ENCODE assay signal across 31 mouse cellular contexts in genomic region chr10:4096151-4096550, GRCm38 (mm10).
DNase-seq lines count a peak whose midpoint lies in the region; ATAC-seq and TF ChIP-seq lines count a peak whose summit lies in the region.
"Had no signal": no experiment of that assay in that cellular context is flagged by ENCODE, and none has a peak within 500 bp of the region (broad histone marks: within the 10 kb centered on the region; RNA-seq: fewer than 3 reads in every experiment).

No protein-coding gene starts in this region.

- no peak overlapping the region for H3K4me3 ChIP-seq in forebrain, embryonic 10.5 days
- no peak overlapping the region for H3K4me3 ChIP-seq in forebrain, embryonic 13.5 days
- no peak overlapping the region for H3K4me3 ChIP-seq in heart, embryonic 13.5 days
- H3K4me3 ChIP-seq in liver, embryonic 12.5 days = no peak overlapping the region
- no peak overlapping the region for H3K4me3 ChIP-seq in liver, embryonic 11.5 days (ENCODE audit: low read depth, low read length)
- no peak overlapping the region for H3K4me3 ChIP-seq in bone marrow macrophage, adult 2 months (ENCODE audit: insufficient read depth, low read length)
- H3K4me3 ChIP-seq: erythroblast, embryonic 14.5 days; forebrain, embryonic 15.5 days; gastrocnemius, adult 2 months; hindbrain, embryonic 12.5 days; intestine, embryonic 15.5 days; limb, embryonic 13.5 days; liver, embryonic 13.5 days; neural tube, embryonic 15.5 days had no signal

- no peak for TF ChIP-seq CTCF in bone marrow macrophage, adult 2 months (IDR thresholded peaks at IDR 0.05; ENCODE audit: low read depth, low read length)

- H3K9ac ChIP-seq in forebrain, embryonic 13.5 days = no peak overlapping the region
- H3K9ac ChIP-seq in heart, embryonic 13.5 days = no peak overlapping the region
- no peak overlapping the region for H3K9ac ChIP-seq in liver, embryonic 12.5 days
- no peak overlapping the region for H3K9ac ChIP-seq in liver, embryonic 11.5 days (ENCODE audit: low read depth, low read length)
- H3K9ac ChIP-seq: forebrain, embryonic 15.5 days; hindbrain, embryonic 12.5 days; intestine, embryonic 15.5 days; limb, embryonic 13.5 days; liver, embryonic 13.5 days; neural tube, embryonic 15.5 days had no signal

- H3K27me3 ChIP-seq in forebrain, embryonic 10.5 days (ENCODE audit: poor library complexity, severe bottlenecking) = no peaks in the 10 kb centered on the region
- H3K27me3 ChIP-seq in forebrain, embryonic 13.5 days = no peaks in the 10 kb centered on the region
- H3K27me3 ChIP-seq in heart, embryonic 13.5 days (replicated peaks) = no peaks in the 10 kb centered on the region
- no peaks in the 10 kb centered on the region for H3K27me3 ChIP-seq in liver, embryonic 12.5 days (replicated peaks)
- H3K27me3 ChIP-seq in liver, embryonic 11.5 days (replicated peaks; ENCODE audit: control insufficient read depth, insufficient read depth, low read length) = no peaks in the 10 kb centered on the region
- H3K27me3 ChIP-seq: CH12.LX; forebrain, embryonic 15.5 days; hindbrain, embryonic 12.5 days; intestine, embryonic 15.5 days; limb, embryonic 13.5 days; liver, embryonic 13.5 days; neural tube, embryonic 15.5 days had no signal

- ATAC-seq in forebrain, embryonic 13.5 days = no peak
- ATAC-seq in heart, embryonic 13.5 days (ENCODE audit: extremely low read depth, insufficient number of reproducible peaks, low FRiP score, low TSS enrichment) = no peak
- no peak for ATAC-seq in liver, embryonic 12.5 days
- no peak for ATAC-seq in liver, embryonic 11.5 days (replicated peaks; ENCODE audit: low FRiP score)
- ATAC-seq: activated CD4-positive, CD25-positive, alpha-beta regulatory T cell, adult 4 months; forebrain, embryonic 15.5 days; hindbrain, postnatal 0 days; intestine, embryonic 15.5 days had no signal

- no peaks in the 10 kb centered on the region for H3K9me3 ChIP-seq in forebrain, embryonic 10.5 days
- H3K9me3 ChIP-seq in forebrain, embryonic 13.5 days (replicated peaks) = no peaks in the 10 kb centered on the region
- H3K9me3 ChIP-seq in heart, embryonic 13.5 days = no peaks in the 10 kb centered on the region
- no peaks in the 10 kb centered on the region for H3K9me3 ChIP-seq in liver, embryonic 12.5 days (replicated peaks)
- no peaks in the 10 kb centered on the region for H3K9me3 ChIP-seq in liver, embryonic 11.5 days (ENCODE audit: control insufficient read depth, low read length)
- H3K9me3 ChIP-seq: forebrain, embryonic 15.5 days; hindbrain, embryonic 12.5 days; intestine, embryonic 15.5 days; limb, embryonic 13.5 days; liver, embryonic 13.5 days; neural tube, embryonic 15.5 days had no signal

- peaks cover 54% of the 10 kb centered on the region for H3K36me3 ChIP-seq in forebrain, embryonic 10.5 days (replicated peaks)
- H3K36me3 ChIP-seq in forebrain, embryonic 13.5 days (ENCODE audit: poor library complexity, severe bottlenecking) = no peaks in the 10 kb centered on the region
- peaks cover 40% of the 10 kb centered on the region for H3K36me3 ChIP-seq in heart, embryonic 13.5 days
- H3K36me3 ChIP-seq in liver, embryonic 12.5 days = peaks cover 78% of the 10 kb centered on the region
- peaks cover 16% of the 10 kb centered on the region for H3K36me3 ChIP-seq in liver, embryonic 11.5 days (ENCODE audit: control insufficient read depth, insufficient read depth, low read length)
- H3K36me3 ChIP-seq: forebrain, embryonic 15.5 days; hindbrain, embryonic 12.5 days; intestine, embryonic 15.5 days; neural tube, embryonic 15.5 days had no signal

- intact Hi-C loops in heart, postnatal 36 days (cut with DNase I) = no loop called here

- no peak overlapping the region for H3K4me2 ChIP-seq in forebrain, embryonic 13.5 days
- H3K4me2 ChIP-seq in heart, embryonic 13.5 days = no peak overlapping the region
- no peak overlapping the region for H3K4me2 ChIP-seq in liver, embryonic 12.5 days
- H3K4me2 ChIP-seq in liver, embryonic 11.5 days = no peak overlapping the region
- H3K4me2 ChIP-seq: forebrain, embryonic 15.5 days; hindbrain, embryonic 12.5 days; intestine, embryonic 15.5 days; limb, embryonic 13.5 days; liver, embryonic 13.5 days; neural tube, embryonic 15.5 days had no signal

- DNase-seq in forebrain, embryonic 10.5 days (ENCODE audit: extremely low spot score, low spot score) = no peak
- no peak for DNase-seq in heart, postnatal 36 days
- no peak for DNase-seq in liver, embryonic 11.5 days (ENCODE audit: low spot score)
- DNase-seq: adrenal gland, adult 2 months; adrenal gland, postnatal 36 days; cerebellum, adult 2 months; cerebellum, postnatal 14 days; gastrocnemius, adult 2 months; gastrocnemius, postnatal 36 days; heart, postnatal 14 days; kidney, adult 9 months; kidney, postnatal 4 days; liver, embryonic 13.5 days; lung, adult 2 months; midbrain, embryonic 14.5 days; retina, postnatal 1 day; right cerebral cortex, postnatal 14 days had no signal

- no peak for TF ChIP-seq POLR2A in bone marrow macrophage, adult 2 months (IDR thresholded peaks at IDR 0.05; ENCODE audit: borderline replicate concordance, low read depth, low read length)

- H3K27ac ChIP-seq in forebrain, embryonic 10.5 days = peak overlapping the region; percentile 8; the same call in 1 of the 2 replicates
- no peak overlapping the region for H3K27ac ChIP-seq in forebrain, embryonic 13.5 days
- peak overlapping the region; percentile 42 for H3K27ac ChIP-seq in heart, embryonic 13.5 days (replicated peaks)
- 0 out of 2 replicates have a peak overlapping the region, but pooled peaks have one; percentile 10 for H3K27ac ChIP-seq in liver, embryonic 12.5 days
- no peak overlapping the region for H3K27ac ChIP-seq in liver, embryonic 11.5 days (ENCODE audit: low read depth, low read length)
- peak overlapping the region; percentile 17; the same call in 1 of the 2 replicates for H3K27ac ChIP-seq in bone marrow macrophage, adult 2 months (ENCODE audit: insufficient read depth, low read depth, low read length)
- H3K27ac ChIP-seq: forebrain, embryonic 15.5 days; gastrocnemius, adult 2 months; hindbrain, embryonic 12.5 days; hindbrain, postnatal 0 days; intestine, embryonic 15.5 days; limb, embryonic 13.5 days; liver, embryonic 13.5 days; macrophage; neural tube, embryonic 15.5 days had no signal

- H3K4me1 ChIP-seq in forebrain, embryonic 10.5 days = no peaks in the 10 kb centered on the region
- no peaks in the 10 kb centered on the region for H3K4me1 ChIP-seq in forebrain, embryonic 13.5 days
- H3K4me1 ChIP-seq in heart, embryonic 13.5 days = peaks cover 8% of the 10 kb centered on the region; the same call in 1 of the 2 replicates
- 0 out of 2 replicates have a peak, but pooled peaks cover 4% of the 10 kb centered on the region for H3K4me1 ChIP-seq in liver, embryonic 12.5 days
- H3K4me1 ChIP-seq in liver, embryonic 11.5 days (replicated peaks; ENCODE audit: control insufficient read depth, insufficient read depth, low read length) = peaks cover 3% of the 10 kb centered on the region; the same call in 1 of the 2 replicates
- peaks cover 8% of the 10 kb centered on the region for H3K4me1 ChIP-seq in bone marrow macrophage, adult 2 months (ENCODE audit: control insufficient read depth, insufficient read depth, low read length)
- H3K4me1 ChIP-seq: forebrain, embryonic 15.5 days; limb, embryonic 13.5 days had no signal

- WGBS in forebrain, embryonic 10.5 days = 84% methylated on average over 5 of the region's 5 CpGs
- WGBS in forebrain, embryonic 13.5 days = 88% methylated on average over 5 of the region's 5 CpGs
- 78% methylated on average over 5 of the region's 5 CpGs for WGBS in heart, embryonic 13.5 days
- 64% methylated on average over 5 of the region's 5 CpGs for WGBS in liver, embryonic 12.5 days (ENCODE audit: insufficient replicate concordance)
- WGBS in liver, embryonic 11.5 days = 73% methylated on average over 5 of the region's 5 CpGs

Comparison
In these comparisons a context has a peak if more than half of its experiments do, and no peak if none do; other contexts are left out.
1. H3K27ac ChIP-seq: peak in forebrain, embryonic 10.5 days (single experiment), heart, embryonic 13.5 days (single experiment), liver, embryonic 12.5 days (single experiment) and bone marrow macrophage, adult 2 months (single experiment); none in forebrain, embryonic 13.5 days (single experiment) and liver, embryonic 11.5 days (single experiment).